Mouse (Mus musculus): Measurements from ENCODE around the gene Maml2. TPM values are rescaled to one million over a fixed set of nuclear protein-coding genes. Genes with fewer than 3 reads are reported as not detected.
"Not testable (repeated sequence)": the region's sequence is repeated elsewhere in the genome, so short reads cannot be mapped to it uniquely, and the experiment has no call there.

The Maml2 gene
- polyA plus RNA-seq, 1 experiment: 8.4 TPM

DNA sequence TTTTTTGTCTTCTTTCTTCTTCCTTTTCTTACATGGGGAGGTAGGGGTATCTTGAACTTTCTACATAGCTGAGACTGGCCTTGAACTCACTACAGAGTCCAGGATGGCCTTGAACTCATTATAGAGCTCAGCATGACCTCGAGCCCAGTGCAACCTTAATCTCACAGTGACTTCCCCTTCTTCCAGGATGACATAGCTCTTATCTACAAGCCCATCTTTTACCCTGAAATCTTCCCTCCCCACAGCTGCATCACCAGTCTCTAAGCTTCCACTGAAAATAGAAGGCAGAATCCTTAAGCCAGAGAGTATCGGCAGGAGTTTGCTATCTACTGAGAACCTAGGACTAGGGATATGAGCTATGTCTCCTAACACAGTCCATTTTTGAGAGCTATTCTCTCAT lies 375.5 kb downstream of the Maml2 start:
- no peak for DNase-seq (ENCODE audit: low read depth)

DNA sequence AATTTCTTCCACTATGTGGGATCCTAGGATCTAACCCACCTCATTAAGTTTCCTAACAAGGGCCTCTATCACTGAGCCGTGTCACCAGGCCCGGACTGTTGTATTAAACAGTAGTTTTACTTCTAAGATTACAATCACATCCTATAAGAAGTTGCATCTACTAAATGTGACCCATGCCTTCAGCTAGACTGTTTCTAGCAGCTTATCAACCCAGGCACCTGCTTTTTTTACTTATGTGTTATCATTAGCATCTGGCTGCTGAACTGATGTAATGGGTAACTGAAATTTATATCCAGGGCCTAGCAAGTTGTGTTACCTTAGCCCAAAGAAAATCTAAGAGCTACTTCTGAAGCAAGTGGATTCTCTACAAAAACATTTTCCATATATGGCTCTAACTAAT lies 380.3 kb downstream of the Maml2 start:
- no peak for DNase-seq (ENCODE audit: low read depth)

DNA sequence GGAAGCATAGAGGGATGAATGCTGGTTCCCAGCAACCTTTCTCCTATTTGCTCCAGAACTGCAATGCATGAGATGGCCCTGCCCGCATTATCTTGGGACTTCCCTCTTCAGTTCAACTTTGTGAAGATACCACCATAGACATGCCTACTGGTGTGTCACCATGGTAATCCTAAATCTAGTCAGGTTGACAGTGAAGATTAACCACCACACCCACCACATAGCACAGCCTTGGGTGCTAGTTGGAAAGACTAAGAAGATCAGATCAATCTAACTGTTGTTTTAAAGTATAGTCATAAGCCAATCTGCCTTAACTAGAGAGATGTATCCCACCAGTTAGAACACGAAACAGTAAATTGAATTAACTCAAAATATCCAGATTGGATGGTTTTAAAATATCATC lies 381.9 kb downstream of the Maml2 start:
- DNase-seq (ENCODE audit: low read depth): no peak

DNA sequence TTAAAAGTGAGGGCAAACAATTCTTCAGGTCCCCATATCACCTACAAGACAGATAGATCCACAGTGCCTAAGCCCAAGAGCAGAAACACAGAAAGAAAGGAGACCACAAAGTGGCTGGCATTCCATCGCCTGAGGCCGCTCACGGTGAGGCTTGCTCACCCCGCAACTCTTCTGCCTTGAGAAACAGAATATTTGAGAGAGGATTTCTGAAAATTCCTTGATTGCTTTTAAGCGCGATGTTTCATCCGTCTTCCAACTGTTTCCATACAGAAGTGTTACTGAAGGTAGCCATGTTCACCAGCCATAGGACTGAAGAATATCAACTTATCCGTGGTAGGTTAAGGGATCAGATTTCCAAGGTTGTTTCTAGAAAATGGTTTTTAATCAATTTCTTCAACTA lies 383.4 kb downstream of the Maml2 start:
- DNase-seq (ENCODE audit: low read depth): no peak

DNA sequence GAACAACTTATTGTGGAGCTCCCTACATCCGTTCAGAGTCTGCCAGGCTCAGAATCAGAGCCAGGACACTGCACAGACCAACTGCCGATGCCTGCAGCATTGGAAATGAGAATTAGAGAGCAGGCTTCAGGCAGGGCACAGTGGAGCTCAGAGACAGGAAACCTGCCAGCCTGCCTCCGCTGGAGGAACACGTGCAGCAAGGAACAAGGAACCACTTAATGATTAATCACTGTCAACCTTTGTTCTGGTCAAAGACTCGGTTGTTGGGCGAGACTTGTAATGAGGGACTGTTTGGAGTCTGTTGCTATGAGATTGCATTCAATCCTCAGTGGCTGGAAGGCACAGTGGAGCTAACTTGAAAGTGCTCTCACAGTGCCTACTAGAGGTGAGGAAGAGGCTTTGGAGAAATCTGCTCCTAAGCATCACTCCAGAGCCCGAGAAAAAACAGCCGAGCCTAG lies 383.9 kb downstream of the Maml2 start:
- DNase-seq (ENCODE audit: low read depth): no peak

DNA sequence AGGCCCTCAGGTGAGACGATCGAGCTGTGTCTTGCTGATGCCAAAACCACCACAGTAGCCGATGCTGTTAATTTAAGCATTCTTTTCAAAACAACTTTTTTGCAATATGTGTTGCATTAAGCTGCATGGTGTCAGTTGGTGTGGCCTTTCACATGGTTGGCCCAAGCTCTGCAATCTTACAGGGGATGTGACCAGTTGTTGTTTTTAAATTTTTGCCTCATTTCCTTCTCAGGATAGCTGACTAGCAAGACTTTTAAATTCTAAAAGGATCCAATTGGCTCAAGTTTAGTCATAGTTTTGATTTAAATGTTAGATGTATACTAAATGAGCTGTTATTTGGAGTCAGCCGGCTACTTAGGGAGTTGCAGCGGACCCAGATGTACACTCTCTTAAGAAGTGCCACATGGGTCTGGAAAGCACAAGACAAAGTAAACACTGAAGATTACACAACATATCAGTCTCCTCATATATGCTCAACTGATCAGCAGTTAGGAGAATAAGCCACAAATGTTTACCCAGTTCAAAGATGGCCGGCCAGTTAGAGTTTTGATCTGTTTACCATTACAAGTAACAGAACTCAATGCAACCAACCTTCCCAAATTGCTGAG lies 386.7 kb downstream of the Maml2 start:
- DNase-seq (ENCODE audit: low read depth): no peak

DNA sequence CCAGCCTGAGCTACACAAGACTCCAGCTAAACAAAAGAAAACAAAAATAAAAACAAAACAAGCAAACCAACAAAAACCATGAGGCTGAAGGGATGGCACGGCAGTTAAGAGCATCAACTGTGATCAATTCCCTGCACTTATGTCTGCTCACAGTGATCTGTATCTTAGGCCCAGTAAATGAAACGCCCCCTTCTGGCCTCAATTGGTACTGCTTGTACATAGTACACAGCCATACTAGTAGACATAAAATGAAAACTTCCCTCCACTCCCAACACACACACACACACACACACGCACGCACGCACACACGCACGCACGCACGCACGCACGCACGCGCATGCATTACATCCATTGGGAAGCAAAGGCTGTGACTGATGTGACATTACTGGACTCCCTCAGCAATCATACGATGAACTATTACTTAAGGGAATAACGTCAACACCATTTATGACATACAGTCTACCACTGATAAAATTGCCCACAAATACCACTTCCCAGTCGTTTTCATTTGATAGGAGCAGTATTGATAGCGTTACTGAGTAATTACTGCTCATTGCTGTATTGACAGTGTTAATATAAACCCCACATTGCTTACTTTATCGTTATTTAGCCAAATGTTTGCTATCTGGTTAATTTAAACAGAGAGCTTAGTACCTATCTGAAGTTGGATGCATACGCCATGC lies 389.4 kb downstream of the Maml2 start:
- no peak for DNase-seq (ENCODE audit: low read depth)

DNA sequence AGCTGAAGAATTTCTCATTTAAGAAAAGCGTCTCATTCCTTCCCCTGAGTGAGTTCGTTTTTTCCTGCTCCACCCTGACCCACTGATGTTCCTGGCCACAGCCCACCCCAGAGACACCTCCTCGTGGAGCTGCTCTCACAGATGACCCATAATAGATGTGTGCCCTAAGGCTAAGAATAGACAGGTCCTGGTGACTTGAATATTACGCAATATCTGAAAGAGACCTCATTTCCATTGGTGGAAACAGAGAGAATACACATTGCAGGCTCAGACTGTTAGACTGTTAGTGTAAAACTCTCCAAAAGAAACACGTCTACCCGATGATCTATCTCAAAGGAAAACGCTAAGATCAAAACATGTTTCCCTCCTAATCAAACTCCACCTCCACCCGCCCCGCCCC lies 391.2 kb downstream of the Maml2 start:
- no peak for DNase-seq (ENCODE audit: low read depth)

DNA sequence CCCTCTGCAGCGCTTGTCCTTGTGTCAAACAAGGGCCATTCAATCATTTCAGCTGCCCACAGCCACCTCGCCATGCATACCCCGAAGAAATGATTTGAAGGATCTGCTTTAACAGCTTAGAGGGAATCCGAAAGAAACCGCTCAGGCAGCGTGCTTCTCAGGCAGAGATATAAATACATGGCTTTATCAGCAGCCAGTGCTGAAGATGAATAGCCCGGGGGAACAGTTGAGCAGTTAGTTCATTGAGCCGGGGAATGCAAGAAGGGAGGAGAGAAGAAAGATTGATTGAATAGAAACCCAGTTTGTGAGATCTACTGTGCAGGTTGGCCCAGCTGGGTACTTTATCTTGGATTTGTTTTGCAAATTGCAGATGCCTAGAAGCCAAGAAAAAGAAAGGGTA lies 392.6 kb downstream of the Maml2 start:
- DNase-seq (ENCODE audit: low read depth): no peak

DNA sequence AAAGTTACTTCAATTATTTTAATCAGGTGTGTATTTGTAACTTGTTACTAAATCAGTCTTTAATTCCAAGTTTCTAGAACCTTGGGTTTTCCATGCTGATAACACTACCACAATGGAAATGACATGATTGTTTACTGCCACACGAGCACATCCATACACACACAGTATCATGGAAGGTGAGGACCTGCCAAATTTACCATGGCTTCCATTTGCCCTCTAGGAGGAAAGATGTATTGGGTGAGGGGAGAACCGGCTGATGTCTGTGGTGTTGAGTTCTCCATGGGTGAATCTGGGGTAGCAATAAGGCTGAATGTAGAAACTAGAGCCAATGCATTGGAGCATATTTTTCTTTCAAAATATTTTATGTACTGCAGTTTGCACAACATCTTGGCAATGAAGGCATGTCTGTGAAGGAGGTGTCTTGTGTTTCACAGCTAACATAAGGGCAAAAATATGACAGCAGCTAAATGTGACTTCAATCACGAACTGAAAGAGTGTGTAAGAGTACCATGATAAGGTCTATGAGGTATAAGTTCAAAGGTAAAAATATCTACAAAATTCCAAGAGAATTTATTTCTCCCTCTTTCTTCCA lies 396.0 kb downstream of the Maml2 start:
- no peak for DNase-seq (ENCODE audit: low read depth)

DNA sequence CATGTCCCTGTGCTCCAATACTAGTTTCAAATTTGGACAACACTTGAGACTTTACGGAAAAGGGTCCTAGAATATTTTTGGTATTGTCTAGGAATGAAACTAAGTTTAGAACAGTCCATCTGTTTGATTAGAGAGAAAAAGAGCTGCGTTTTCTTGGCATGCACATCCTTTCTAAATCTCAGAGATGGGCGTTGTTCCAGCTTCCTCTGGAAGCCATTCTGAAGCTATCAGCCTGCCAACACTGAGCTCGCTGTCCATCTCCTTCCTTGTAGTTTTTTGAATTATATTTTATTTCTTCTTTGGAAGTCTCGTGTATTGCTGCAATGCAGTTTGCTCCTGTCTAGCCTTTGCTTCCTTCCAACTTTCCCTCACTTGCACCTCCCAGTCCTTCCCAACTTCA lies 396.5 kb downstream of the Maml2 start:
- no peak for DNase-seq (ENCODE audit: low read depth)

DNA sequence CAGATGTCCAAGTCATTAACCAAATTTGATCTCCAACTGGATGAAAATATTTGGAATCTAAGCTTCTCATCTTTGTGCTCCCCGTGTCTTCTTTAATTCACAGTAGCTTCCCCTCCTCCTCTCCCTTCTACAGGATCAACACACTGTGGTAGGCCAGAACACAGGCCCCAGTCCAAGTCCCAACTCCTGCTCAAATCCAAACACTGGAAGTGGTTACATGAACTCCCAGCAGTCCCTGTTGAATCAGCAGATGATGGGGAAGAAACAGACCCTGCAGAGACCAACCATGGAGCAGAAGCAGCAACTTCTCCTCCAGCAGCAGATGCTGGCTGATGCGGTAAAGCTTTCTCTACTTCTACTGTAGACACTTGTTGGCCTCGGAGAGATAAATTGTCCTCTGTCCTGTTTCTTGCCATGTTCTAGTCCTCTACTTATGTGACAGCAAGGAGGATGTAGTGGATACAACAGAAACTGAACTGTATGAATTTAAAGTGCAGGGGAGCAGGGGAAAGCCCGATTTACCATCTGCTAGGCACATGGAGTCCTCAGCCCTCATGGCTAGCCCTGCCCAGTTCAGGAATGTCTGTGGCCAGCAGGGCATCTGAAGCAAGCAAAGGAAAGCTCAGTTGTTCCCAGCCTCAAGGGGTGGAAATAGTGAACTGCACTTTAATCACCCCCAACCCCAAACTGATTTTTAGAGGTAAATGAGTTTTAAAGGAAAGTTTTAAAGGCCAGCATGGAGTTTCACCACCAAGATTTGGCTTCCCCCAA lies 399.5 kb downstream of the Maml2 start:
- no peak for DNase-seq (ENCODE audit: low read depth)

DNA sequence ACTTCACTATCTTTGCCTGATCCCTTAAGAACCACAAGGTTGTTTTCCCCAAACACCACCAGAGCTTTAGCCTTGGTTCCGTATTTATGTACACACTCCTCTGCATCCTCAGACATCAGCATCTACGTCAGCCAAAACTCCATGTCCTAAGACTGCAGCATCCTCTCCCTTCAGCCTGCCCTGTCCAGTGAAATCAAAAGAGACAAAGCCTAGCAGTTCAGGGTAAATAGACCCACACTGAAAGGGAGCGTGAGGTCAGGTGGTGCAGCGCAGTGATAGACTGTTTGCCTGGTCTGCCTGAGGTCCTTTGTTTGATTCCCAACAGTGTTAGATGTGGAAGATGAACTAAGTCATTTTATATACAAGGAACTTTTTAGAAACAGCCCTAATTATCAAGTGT lies 400.1 kb downstream of the Maml2 start:
- DNase-seq (ENCODE audit: low read depth): no peak

DNA sequence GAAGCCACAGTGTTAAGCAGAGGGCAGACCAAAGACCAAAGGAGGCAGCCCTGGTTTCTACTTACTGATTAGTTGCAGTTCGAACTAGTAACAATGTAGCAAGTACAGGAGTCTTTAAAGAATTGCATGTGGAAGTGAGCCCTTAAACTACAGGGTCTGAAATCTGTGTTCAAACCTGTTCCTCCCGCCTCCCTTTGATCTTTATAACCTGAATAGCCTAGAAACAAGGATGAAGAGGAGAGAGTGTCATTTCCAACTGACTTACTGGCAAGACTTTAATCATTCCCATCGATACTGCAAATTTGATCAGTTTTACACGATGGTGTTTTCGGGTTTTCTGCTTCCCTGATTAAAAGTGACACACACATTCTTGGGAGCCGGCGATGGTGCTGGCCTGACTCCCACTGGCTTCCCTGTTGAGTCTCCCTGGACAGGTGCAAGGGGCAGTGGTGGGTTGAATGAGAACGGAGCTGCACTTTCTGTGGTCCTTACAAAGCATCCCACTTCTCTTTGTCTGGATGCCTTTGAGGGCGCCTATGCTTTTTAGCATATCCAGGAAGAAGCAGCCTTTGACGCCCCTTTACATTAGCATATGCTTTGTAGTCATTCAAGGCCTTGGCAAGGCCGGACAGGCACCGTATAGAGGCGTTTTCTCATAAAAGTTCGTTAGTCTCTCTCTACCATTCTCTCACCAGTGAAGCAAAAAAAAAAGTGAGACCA lies 401.5 kb downstream of the Maml2 start:
- no peak for DNase-seq (ENCODE audit: low read depth)

DNA sequence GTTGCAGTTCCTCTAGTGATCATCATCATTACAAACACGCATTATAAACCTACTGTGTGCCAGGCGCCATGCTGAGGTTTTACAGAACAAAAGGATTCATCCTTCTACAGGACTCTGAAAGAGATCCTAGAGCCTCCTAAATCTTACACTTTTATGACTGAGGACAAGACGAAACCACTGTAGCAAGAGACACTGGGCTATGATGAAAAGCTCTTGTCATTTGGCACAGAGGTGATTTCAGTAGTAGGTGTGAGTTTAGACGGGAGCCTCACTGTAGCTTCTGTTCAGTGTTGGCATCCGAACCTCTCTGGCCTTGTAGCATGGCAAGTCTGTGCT lies 402.0 kb downstream of the Maml2 start:
- no peak for DNase-seq (ENCODE audit: low read depth)

DNA sequence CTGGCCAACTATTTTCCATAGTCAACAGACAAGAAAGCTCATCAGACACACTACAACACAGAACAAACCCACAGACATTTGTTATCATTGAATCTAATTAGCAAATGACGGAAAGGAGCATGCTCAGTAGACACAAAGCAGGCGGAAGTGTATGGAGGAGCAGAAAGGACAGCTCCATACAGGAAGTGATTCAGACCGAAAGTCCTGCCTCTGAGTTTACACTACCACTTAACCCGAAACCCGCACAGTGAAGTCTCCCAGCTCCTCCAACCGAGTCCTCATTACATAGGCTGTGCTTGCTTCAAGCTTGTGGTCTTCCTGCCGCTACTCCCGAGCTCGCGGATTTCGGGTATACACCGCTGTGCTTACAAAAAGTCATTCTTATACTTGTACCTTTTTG lies 404.0 kb downstream of the Maml2 start:
- no peak for DNase-seq (ENCODE audit: low read depth)

DNA sequence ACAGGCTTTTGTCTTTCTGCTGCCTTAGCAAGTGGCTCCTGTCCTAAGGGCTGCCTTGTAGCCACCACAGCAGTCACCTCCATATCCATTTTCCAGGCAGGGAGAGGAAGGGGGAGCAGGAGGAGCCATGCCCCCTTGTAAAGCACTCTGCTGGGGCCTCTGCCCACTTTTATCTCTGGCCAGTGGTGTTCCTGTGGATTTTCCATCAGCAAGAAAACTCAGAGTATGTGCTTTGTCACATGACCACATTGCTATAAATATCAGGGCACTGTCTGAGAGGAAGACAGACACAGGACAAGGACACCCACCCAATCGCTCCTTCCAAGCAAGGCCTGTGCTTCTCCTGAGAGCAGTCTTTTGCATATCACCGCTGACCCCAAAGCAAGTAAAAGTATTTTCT lies 405.3 kb downstream of the Maml2 start:
- no peak for DNase-seq (ENCODE audit: low read depth)

DNA sequence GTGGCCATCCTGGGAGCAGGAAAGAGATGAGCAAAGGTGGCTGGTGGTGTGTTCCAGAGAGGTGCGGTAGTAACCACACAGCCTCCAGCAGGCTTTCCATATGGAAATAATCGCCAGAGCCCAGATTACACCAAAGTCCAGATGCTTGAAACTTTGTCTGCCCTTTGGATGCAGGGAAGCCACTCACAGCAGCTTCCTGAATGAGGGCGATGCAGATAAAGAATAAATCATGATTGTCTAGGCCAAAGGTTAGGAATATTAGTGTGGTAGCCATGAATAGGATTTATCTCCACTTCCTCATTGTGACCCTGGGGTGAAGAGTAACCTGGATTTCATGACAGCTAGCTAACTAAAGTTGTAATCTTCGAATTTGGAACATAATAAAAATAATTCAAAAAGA lies 407.2 kb downstream of the Maml2 start:
- DNase-seq (ENCODE audit: low read depth): no peak

DNA sequence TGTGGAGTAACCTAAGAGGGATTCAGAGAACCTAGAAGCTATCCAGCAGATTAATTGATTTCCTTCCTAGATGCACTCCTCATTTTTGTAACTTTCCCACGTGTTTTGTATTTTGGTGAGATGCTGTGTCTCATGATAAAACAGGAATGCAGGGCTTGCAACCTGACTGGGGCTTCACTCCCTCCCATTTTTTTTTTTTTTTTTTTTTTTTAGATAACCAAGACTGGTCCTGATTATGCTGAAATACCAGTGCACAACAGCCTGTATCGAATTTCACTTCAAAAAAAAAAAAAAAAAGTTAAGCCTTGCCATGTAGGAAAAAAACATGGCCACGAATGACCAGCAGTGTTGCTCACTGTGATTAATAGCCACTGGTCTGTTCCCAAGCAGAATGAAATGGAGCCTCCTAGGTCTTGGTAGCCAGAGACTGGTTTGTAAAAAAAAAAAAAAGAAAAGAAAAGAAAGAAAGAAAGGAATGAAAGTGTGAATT lies 409.4 kb downstream of the Maml2 start:
- DNase-seq (ENCODE audit: low read depth): no peak

DNA sequence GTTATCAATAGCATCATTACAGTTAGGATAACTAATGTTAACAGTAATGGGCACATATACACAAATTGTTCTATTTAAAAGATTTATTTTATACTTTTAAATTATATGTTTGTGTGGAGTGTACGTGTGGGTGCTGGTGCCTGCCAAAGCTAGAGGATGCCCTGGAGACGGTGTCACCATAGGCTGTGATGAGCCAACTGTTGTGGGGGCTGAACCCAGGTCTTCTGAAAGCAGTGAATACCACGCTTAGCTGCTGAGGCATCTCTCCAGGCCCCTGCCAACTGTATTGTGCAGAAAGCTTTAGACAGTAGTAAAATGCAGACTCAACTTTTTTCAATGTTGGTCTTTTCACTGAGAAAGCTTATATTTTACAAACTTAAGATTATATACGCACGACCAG lies 411.7 kb downstream of the Maml2 start:
- no peak for DNase-seq (ENCODE audit: low read depth)

DNA sequence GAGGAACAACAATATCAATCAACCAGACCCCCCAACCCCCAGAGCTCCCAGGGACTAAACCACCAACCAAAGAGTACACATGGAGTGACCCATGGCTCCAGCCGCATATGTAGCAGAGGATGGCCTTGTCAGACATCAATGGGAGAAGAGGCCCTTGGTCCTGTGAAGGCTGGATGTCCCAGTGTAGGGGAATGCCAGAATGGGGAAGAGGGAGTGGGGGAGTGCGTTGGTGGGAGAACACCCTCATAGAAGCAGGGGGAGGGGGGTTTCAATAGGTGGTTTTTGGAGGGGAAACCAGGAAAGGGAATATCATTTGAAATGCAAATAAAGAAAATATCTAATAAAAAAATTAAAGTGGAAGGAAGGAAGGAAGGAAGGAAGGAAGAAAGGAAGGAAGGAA lies 418.1 kb downstream of the Maml2 start:
- DNase-seq (ENCODE audit: low read depth): not testable (repeated sequence)
